Mouse (Mus musculus) stomach, embryonic 14.5 days (tissue): ENCODE results near the gene Olfr1168. TPM values are rescaled to one million over a fixed set of nuclear protein-coding genes. Genes with fewer than 3 reads are reported as not detected.
"Not testable (repeated sequence)": the region's sequence is repeated elsewhere in the genome, so short reads cannot be mapped to it uniquely, and the experiment has no call there.

Experiments
- ATAC-seq: fragments of 200-750 bp; cut with Nextera tagmentation; 2 replicates; pipeline ENCODE4 v1.8.0; 2017; ENCODE audit warnings: low read depth, moderate TSS enrichment; ENCODE audit not compliant: insufficient number of reproducible peaks, insufficient read depth, low FRiP score
- H3K27ac ChIP-seq: fragments of 300-500 bp; sonication (generic); 2 replicates; pipeline ENCODE4 v1.5.1; 2014; ENCODE audit warnings: mild to moderate bottlenecking, low read length, moderate library complexity, mixed read lengths
- H3K27me3 ChIP-seq: fragments of 300-500 bp; sonication (generic); 2 replicates; pipeline ENCODE4 v1.6.1; 2014; ENCODE audit warnings: low read length, control low read depth, mixed read lengths; ENCODE audit not compliant: control insufficient read depth, insufficient read depth
- H3K36me3 ChIP-seq: fragments of 300-500 bp; sonication (generic); 2 replicates; pipeline ENCODE4 v1.6.1; 2014; ENCODE audit warnings: mild to moderate bottlenecking, control low read depth, low read length, moderate library complexity, mixed read lengths; ENCODE audit not compliant: control insufficient read depth, insufficient read depth
- H3K4me1 ChIP-seq: fragments of 300-500 bp; sonication (generic); 2 replicates; pipeline ENCODE4 v1.6.1; 2014; ENCODE audit warnings: low read length, control low read depth, mixed read lengths; ENCODE audit not compliant: control insufficient read depth, insufficient read depth
- H3K4me2 ChIP-seq: fragments of 300-500 bp; sonication (generic); replicated peaks from 2 replicates; pipeline ENCODE4 v1.6.1; 2014; ENCODE audit warnings: low read depth, low read length, control low read depth
- H3K4me3 ChIP-seq: fragments of 300-500 bp; sonication (generic); 2 replicates; pipeline ENCODE4 v1.5.1; 2014; ENCODE audit warnings: low read depth, low read length, control low read depth
- H3K9ac ChIP-seq: fragments of 300-500 bp; sonication (generic); replicated peaks from 2 replicates; pipeline ENCODE4 v1.6.1; 2014; ENCODE audit warnings: low read depth, mild to moderate bottlenecking, control low read depth, low read length, moderate library complexity, mixed read lengths
- H3K9me3 ChIP-seq: fragments of 300-500 bp; sonication (generic); 2 replicates; pipeline ENCODE4 v1.6.1; 2016; ENCODE audit warnings: low read depth, low read length, control low read depth; ENCODE audit not compliant: control insufficient read depth
- whole genome bisulfite sequencing: fragments of 180-500 bp; shearing (Covaris S2); extraction: QIAGEN DNeasy Blood & Tissue Kit; methylation state at CpG from one replicate; pipeline ENCODE4 v1.1.7; 2014; 5-methylcytosine and 5-hydroxymethylcytosine counted together
- polyA plus RNA-seq: library from polyadenylated mRNA; unstranded; fragments of >200 nt; fragmentation: Nextera tagmentation; extraction: Ambion mirVana; gene quantifications from 2 replicates; pipeline ENCODE4 v1.2.1, GENCODE M21; 2014

The Olfr1168 gene
- polyA plus RNA-seq, result not detected in 2 replicates

- no peaks in the 10 kb centered on the region for H3K4me1 ChIP-seq
- no peak for ATAC-seq
- no peak within 1 kb of the TSS for H3K9ac ChIP-seq
- H3K36me3 ChIP-seq, result no peaks in the 10 kb centered on the region
- no peak within 1 kb of the TSS for H3K4me2 ChIP-seq
- H3K27ac ChIP-seq, result no peak within 1 kb of the TSS
- H3K9me3 ChIP-seq, result no peaks in the 10 kb centered on the region
- no peaks in the 10 kb centered on the region for H3K27me3 ChIP-seq
- WGBS, result 83% methylated on average over 2 of the region's 2 CpGs
- no peak within 1 kb of the TSS for H3K4me3 ChIP-seq
Observed at GRCm38 (mm10) chr2:88181580-88181979, at the start of gene Olfr1168. Olfr1168 (plus strand) TSS chr2:88181880.

- H3K4me2 ChIP-seq, H3K36me3 ChIP-seq, ATAC-seq, H3K9me3 ChIP-seq, H3K4me1 ChIP-seq, H3K4me3 ChIP-seq, H3K27ac ChIP-seq, H3K27me3 ChIP-seq, H3K9ac ChIP-seq: not testable (repeated sequence)
- WGBS, result 85% methylated on average over 1 of the region's 1 CpGs
Observed at GRCm38 (mm10) chr2:88155093-88155492, 26.6 kb upstream of the Olfr1168 start, which contains the start of gene Olfr1167. Olfr1167 (minus strand) TSS chr2:88155193.

GRCm38 (mm10) chr2:88220784-88221183, 39.1 kb downstream of the Olfr1168 start:
- Histone ChIP-seq H3K4me3 (no peak overlapping the region), H3K27me3 (no peaks in the 10 kb centered on the region), H3K27ac (no peak overlapping the region), H3K9me3 (no peaks in the 10 kb centered on the region), H3K36me3 (no peaks in the 10 kb centered on the region), H3K9ac (no peak overlapping the region), H3K4me2 (no peak overlapping the region), H3K4me1 (no peaks in the 10 kb centered on the region)
- 89% methylated on average over 1 of the region's 1 CpGs for WGBS
- no peak for ATAC-seq

- Histone ChIP-seq H3K4me3 (no peak within 1 kb of the TSS), H3K9ac (no peak within 1 kb of the TSS), H3K9me3 (no peaks in the 10 kb centered on the region), H3K4me1 (no peaks in the 10 kb centered on the region), H3K27me3 (no peaks in the 10 kb centered on the region), H3K36me3 (no peaks in the 10 kb centered on the region), H3K4me2 (no peak within 1 kb of the TSS), H3K27ac (no peak within 1 kb of the TSS)
- ATAC-seq, result no peak
- WGBS, result 76% methylated on average over 1 of the region's 1 CpGs
Observed at GRCm38 (mm10) chr2:88228234-88228633, 46.6 kb downstream of the Olfr1168 start, which contains the start of gene Olfr1170. Olfr1170 (minus strand) TSS chr2:88228334.

Other genes starting within 250 kb of the Olfr1168 start
- not detected in 2 replicates for gene Olfr1155, start 236.7 kb upstream of the Olfr1168 start, polyA plus RNA-seq
- not detected in 2 replicates for gene Olfr1156, start 228.8 kb upstream of the Olfr1168 start, polyA plus RNA-seq
- not detected in 2 replicates for gene Olfr1157, start 213.6 kb upstream of the Olfr1168 start, polyA plus RNA-seq
- not detected in 2 replicates for gene Olfr74, start 207.2 kb upstream of the Olfr1168 start, polyA plus RNA-seq
- not detected in 2 replicates for gene Olfr1158, start 191.8 kb upstream of the Olfr1168 start, polyA plus RNA-seq
- gene Olfr1160, start 173.6 kb upstream of the Olfr1168 start, polyA plus RNA-seq, result not detected in 2 replicates
- not detected in 2 replicates for gene Olfr1161, start 159.1 kb upstream of the Olfr1168 start, polyA plus RNA-seq
- not detected in 2 replicates for gene Olfr73, start 144.2 kb upstream of the Olfr1168 start, polyA plus RNA-seq
- not detected in 2 replicates for gene Olfr1162, start 130.8 kb upstream of the Olfr1168 start, polyA plus RNA-seq
- not detected in 2 replicates for gene Olfr1163, start 110.0 kb upstream of the Olfr1168 start, polyA plus RNA-seq
- gene Olfr1164, start 87.9 kb upstream of the Olfr1168 start, polyA plus RNA-seq, result not detected in 2 replicates
- not detected in 2 replicates for gene Olfr1166, start 53.6 kb upstream of the Olfr1168 start, polyA plus RNA-seq
- not detected in 2 replicates for gene Olfr1167, start 26.7 kb upstream of the Olfr1168 start, polyA plus RNA-seq
- not detected in 2 replicates for gene Olfr1170, start 46.5 kb downstream of the Olfr1168 start, polyA plus RNA-seq
- gene Olfr1173, start 98.0 kb downstream of the Olfr1168 start, polyA plus RNA-seq, result not detected in 2 replicates
- gene Olfr1174-ps, start 133.3 kb downstream of the Olfr1168 start, polyA plus RNA-seq, result not detected in 2 replicates
- not detected in 2 replicates for gene Olfr1175-ps, start 145.3 kb downstream of the Olfr1168 start, polyA plus RNA-seq
- gene Olfr1176, start 154.8 kb downstream of the Olfr1168 start, polyA plus RNA-seq, result not detected in 2 replicates
- not detected in 2 replicates for gene Olfr1177-ps, start 164.6 kb downstream of the Olfr1168 start, polyA plus RNA-seq
- gene Olfr1178, start 205.2 kb downstream of the Olfr1168 start, polyA plus RNA-seq, result not detected in 2 replicates
- not detected in 2 replicates for gene Olfr1179, start 224.6 kb downstream of the Olfr1168 start, polyA plus RNA-seq
- not detected in 2 replicates for gene Olfr1180, start 237.3 kb downstream of the Olfr1168 start, polyA plus RNA-seq
- gene Olfr1181, start 244.3 kb downstream of the Olfr1168 start, polyA plus RNA-seq, result not detected in 2 replicates